Mouse (Mus musculus) megakaryocyte progenitor cell, adult 5-6 weeks (primary cell): ENCODE results near the gene Lsm12. TPM values are rescaled to one million over a fixed set of nuclear protein-coding genes. Genes with fewer than 3 reads are reported as not detected.
A peak's percentile ranks its signal among the peaks of the same experiment; 100 is the strongest.

Experiments
- ATAC-seq: replicated peaks from 2 replicates; pipeline ENCODE4 v1.8.0; 2016; ENCODE audit warnings: mild to moderate bottlenecking, moderate TSS enrichment, inconsistent platforms; ENCODE audit not compliant: poor library complexity
- total RNA-seq, 2 experiments: library from RNA; stranded (forward) in 1 of 2; stranded (reverse) in 1 of 2; fragments of 157-497, 149-512 nt in 1 of 2; fragments of 200-1000 nt in 1 of 2; gene quantifications; 2 replicates each; pipeline versions ENCODE4 v1.2.3 to v1.2.4; 2015 to 2017

The Lsm12 gene
- total RNA-seq, 2 experiments from 2014 or later = 67.8 to 127 TPM

DNA sequence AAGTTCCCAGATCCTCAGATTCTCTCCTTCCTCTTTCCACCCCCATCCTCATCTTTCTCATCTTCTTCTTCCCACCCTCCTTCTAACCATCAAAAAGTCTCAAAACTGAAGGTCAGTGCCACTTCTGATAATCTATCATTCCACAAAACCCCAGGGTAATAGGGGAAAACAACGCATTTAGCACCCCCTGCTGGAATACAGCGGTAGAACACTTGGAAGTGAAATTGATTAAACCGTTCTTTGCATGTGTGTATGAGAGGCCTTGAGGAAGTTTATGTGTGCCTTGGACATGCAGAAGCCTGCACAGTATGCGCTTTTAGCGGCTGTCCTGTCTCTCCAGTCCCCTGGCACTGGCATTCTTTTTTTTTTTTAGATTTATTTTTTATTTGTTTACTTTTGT lies 44.6 kb downstream of the Lsm12 start:
- peak; percentile 64 for ATAC-seq

DNA sequence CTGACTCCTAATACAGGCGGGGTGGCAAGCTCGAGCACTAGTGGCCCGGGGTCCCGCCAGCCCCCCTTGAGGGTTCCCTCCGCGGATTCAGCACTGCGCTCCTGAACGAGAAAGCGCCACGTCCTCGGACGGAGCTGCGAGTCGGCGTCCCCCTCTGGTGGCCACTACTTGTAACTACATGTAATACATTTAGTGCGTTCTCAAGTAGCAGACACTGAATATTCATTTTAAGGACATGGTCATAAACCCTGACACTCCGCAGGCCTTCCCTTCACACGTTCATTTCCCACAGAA lies 46.7 kb downstream of the Lsm12 start:
- peak; percentile 91 for ATAC-seq

DNA sequence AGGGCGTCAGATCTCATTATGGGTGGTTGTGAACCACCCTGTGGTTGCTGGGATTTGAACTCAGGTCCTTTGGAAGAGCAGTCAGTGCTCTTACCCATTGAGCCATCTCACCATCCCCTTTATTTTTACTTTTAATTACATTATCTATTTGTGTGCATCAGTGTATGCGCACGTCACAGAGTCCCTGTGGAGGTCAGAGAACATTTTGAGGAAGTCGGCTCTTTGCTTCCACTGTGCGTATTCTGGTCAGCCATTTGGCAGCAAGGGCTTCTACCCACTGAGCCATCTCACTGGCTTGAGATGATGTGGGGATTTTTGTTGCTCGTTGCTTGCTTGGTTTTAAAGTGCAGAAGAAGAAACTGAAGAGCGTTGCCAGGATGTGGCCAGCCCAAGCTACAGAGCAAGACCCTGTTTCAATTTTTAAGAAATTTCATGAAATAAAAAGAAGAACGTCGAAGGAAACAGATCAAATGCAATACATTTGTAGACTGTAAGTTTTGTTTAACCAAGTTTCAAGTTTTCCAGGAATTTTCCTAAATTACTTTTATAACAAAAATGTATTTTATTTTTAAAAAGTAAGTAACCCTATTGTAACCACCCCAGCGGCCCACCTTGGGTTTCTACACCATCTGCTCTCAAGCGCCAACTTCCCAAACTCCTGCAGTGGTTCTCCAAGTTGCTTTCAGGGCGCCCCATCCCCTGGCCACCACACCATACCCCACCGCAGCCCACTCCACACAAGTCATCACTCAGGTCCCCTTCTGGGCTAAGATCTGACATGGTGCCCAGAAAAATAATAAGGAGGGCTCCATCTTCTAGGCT lies 47.3 kb downstream of the Lsm12 start:
- ATAC-seq = peak; percentile 63

DNA sequence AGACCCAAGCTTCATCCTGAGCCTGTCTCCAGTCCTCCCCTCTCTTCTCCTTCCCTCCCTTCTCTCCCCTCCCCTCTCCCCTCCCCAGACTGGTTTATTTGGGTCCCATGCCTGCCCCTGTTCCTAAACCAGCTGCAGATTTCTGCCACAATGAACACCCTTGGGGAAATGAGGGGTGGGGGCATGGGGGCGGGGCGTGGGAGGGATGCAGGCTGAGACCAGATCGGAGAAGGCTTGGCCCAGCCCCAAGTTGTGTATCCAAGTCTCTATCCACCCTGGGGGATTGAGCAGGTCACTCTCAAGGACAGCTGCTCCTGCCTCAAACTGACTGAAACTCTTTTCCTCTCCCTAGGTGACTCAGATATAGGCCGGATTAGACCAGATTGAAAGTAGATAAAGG lies 50.6 kb downstream of the Lsm12 start:
- no peak for ATAC-seq

DNA sequence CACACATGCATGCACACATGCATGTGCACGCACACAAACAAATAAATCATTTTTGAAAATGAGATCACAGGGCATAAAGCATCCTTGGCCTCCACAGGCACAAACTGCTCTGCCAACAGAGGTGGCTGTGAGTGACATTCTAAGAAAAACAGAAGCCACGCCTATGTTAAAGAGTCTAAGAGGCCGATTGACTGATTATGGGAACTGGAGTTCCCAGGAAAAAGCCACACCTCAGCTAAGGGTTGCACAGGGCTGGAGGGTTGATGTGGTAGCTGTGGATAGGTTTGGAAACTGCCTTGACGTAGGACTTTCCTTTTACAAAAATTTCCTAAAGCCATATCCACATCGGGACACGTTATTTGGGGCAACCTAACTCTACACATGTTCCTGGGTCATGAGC lies 67.7 kb downstream of the Lsm12 start:
- no peak for ATAC-seq

DNA sequence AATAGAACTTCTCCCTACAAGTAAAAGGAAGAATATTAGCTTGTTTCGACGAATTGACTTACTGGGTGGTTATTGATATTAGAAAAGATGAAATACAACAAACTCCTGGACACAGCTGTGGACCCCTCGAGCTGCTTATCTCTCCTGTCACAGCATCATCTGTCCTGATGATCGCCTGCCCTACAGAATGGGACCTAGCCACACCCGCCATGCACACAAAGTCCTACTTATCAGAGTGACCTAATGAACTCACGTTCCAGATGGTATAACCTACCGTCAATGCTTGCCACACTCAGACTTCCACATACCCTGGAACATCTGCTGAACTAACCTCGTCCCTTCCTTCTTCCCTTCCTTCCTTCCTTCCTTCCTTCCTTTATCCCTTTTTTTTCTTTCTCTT lies 68.9 kb downstream of the Lsm12 start:
- no peak for ATAC-seq

Other genes with a start within 250 kb of the Lsm12 start
- not detected in 2 replicates for gene Sost, start 218.3 kb downstream of the Lsm12 start, total RNA-seq (2015)
- not detected in 2 replicates for gene Sost, start 218.3 kb downstream of the Lsm12 start, total RNA-seq (2017)
- not detected in 2 replicates for gene Cfap97d1, start 201.0 kb downstream of the Lsm12 start, total RNA-seq (2015)
- gene Cfap97d1, start 201.0 kb downstream of the Lsm12 start, total RNA-seq (2017) = not detected in 2 replicates
- gene Dusp3, start 198.3 kb downstream of the Lsm12 start, total RNA-seq (2015) = 3.4 and 4.7 TPM in 2 replicates
- gene Dusp3, start 198.3 kb downstream of the Lsm12 start, total RNA-seq (2017) = 1.4 and 4.1 TPM in 2 replicates
- not detected in 2 replicates for gene Mpp3, start 156.8 kb downstream of the Lsm12 start, total RNA-seq (2015)
- gene Mpp3, start 156.8 kb downstream of the Lsm12 start, total RNA-seq (2017) = not detected in 2 replicates
- gene Cd300lg, start 143.8 kb downstream of the Lsm12 start, total RNA-seq (2015) = 0.66 and 1.3 TPM in 2 replicates
- 0.71 and 1.1 TPM in 2 replicates for gene Cd300lg, start 143.8 kb downstream of the Lsm12 start, total RNA-seq (2017)
- gene Mpp2, start 96.8 kb downstream of the Lsm12 start, total RNA-seq (2015) = 0.22 and 0.24 TPM in 2 replicates
- gene Mpp2, start 96.8 kb downstream of the Lsm12 start, total RNA-seq (2017) = 0.08 and 0.71 TPM in 2 replicates
- gene Ppy, start 84.0 kb downstream of the Lsm12 start, total RNA-seq (2015) = not detected in 2 replicates
- gene Ppy, start 84.0 kb downstream of the Lsm12 start, total RNA-seq (2017) = not detected in 2 replicates
- not detected in 2 replicates for gene Pyy, start 77.5 kb downstream of the Lsm12 start, total RNA-seq (2015)
- gene Pyy, start 77.5 kb downstream of the Lsm12 start, total RNA-seq (2017) = not detected in 2 replicates
- gene Nags, start 39.8 kb downstream of the Lsm12 start, total RNA-seq (2015) = 0.29 and 0.39 TPM in 2 replicates
- gene Nags, start 39.8 kb downstream of the Lsm12 start, total RNA-seq (2017) = 0.20 TPM in 1 of 2 replicates, not detected in the other
- gene Tmem101, start 28.9 kb downstream of the Lsm12 start, total RNA-seq (2015) = 8.1 and 11.5 TPM in 2 replicates
- 14.9 and 17.5 TPM in 2 replicates for gene Tmem101, start 28.9 kb downstream of the Lsm12 start, total RNA-seq (2017)
- gene G6pc3, start 4.3 kb upstream of the Lsm12 start, total RNA-seq (2015) = 106 and 144 TPM in 2 replicates
- gene G6pc3, start 4.3 kb upstream of the Lsm12 start, total RNA-seq (2017) = 61.8 and 65.0 TPM in 2 replicates
- 18.6 and 20.6 TPM in 2 replicates for gene Hdac5, start 44.9 kb upstream of the Lsm12 start, total RNA-seq (2015)
- gene Hdac5, start 44.9 kb upstream of the Lsm12 start, total RNA-seq (2017) = 18.7 and 22.1 TPM in 2 replicates
- gene BC030867, start 63.6 kb upstream of the Lsm12 start, total RNA-seq (2015) = 20.7 and 21.1 TPM in 2 replicates
- gene BC030867, start 63.6 kb upstream of the Lsm12 start, total RNA-seq (2017) = 5.9 and 6.7 TPM in 2 replicates
- 1.5 and 2.0 TPM in 2 replicates for gene Asb16, start 83.4 kb upstream of the Lsm12 start, total RNA-seq (2015)
- gene Asb16, start 83.4 kb upstream of the Lsm12 start, total RNA-seq (2017) = 0.54 and 0.58 TPM in 2 replicates
- 15.3 and 16.3 TPM in 2 replicates for gene Tmub2, start 99.6 kb upstream of the Lsm12 start, total RNA-seq (2015)
- 21.4 and 24.8 TPM in 2 replicates for gene Tmub2, start 99.6 kb upstream of the Lsm12 start, total RNA-seq (2017)
- gene Atxn7l3, start 111.3 kb upstream of the Lsm12 start, total RNA-seq (2015) = 19.0 and 19.1 TPM in 2 replicates
- gene Atxn7l3, start 111.3 kb upstream of the Lsm12 start, total RNA-seq (2017) = 19.5 and 25.6 TPM in 2 replicates
- 31.7 and 34.1 TPM in 2 replicates for gene Ubtf, start 134.4 kb upstream of the Lsm12 start, total RNA-seq (2015)
- 131 and 155 TPM in 2 replicates for gene Ubtf, start 134.4 kb upstream of the Lsm12 start, total RNA-seq (2017)
- gene Slc4a1, start 180.9 kb upstream of the Lsm12 start, total RNA-seq (2015) = 1.1 and 2.0 TPM in 2 replicates
- gene Slc4a1, start 180.9 kb upstream of the Lsm12 start, total RNA-seq (2017) = 0.61 and 0.62 TPM in 2 replicates
- not detected in 2 replicates for gene Rundc3a, start 208.1 kb upstream of the Lsm12 start, total RNA-seq (2015)
- not detected in 2 replicates for gene Rundc3a, start 208.1 kb upstream of the Lsm12 start, total RNA-seq (2017)
- 95.5 and 124 TPM in 2 replicates for gene Slc25a39, start 222.7 kb upstream of the Lsm12 start, total RNA-seq (2015)
- gene Slc25a39, start 222.7 kb upstream of the Lsm12 start, total RNA-seq (2017) = 48.7 and 52.7 TPM in 2 replicates
- gene Grn, start 245.0 kb upstream of the Lsm12 start, total RNA-seq (2015) = 119 and 136 TPM in 2 replicates
- 44.0 and 45.4 TPM in 2 replicates for gene Grn, start 245.0 kb upstream of the Lsm12 start, total RNA-seq (2017)